Mouse (Mus musculus): ENCODE data around the gene Casp9.

- TF ChIP-seq EP300 (IDR thresholded peaks at IDR 0.05; ENCODE audit: low read depth) (no peak), CTCF (IDR thresholded peaks at IDR 0.05; ENCODE audit: low read depth) (no peak)
Observed at GRCm38 (mm10) chr4:141769501-141770160, 23.8 kb upstream of the Casp9 start.

Data from liver, postnatal 0 days (tissue).